Mouse (Mus musculus) gonadal fat pad, adult 2 months (tissue): ENCODE data around the gene 1700069L16Rik. TPM values are rescaled to one million over a fixed set of nuclear protein-coding genes. Genes with fewer than 3 reads are reported as not detected.

Experiments used
- DNase-seq: peaks from one replicate; pipeline ENCODE4 v3.0.0-alpha.2; 2012; ENCODE audit warnings: low read depth
- polyA plus RNA-seq: library from polyadenylated mRNA; depleted of rRNA; stranded (reverse); fragments of >200 nt; gene quantifications from 2 replicates; pipeline ENCODE4 v1.2.3, GENCODE M21; 2012

1700069L16Rik gene
- polyA plus RNA-seq, 1 experiment, result not detected

- DNase-seq, result no peak
Observed at GRCm38 (mm10) chr5:113734376-113734775, 9.8 kb upstream of the 1700069L16Rik start.

GRCm38 (mm10) chr5:113732182-113732581, 7.6 kb upstream of the 1700069L16Rik start:
- DNase-seq, result no peak

- DNase-seq, result no peak
Observed at GRCm38 (mm10) chr5:113731174-113731573, 6.6 kb upstream of the 1700069L16Rik start.

GRCm38 (mm10) chr5:113730641-113731121, 6.1 kb upstream of the 1700069L16Rik start:
- DNase-seq, result no peak

- no peak for DNase-seq
Observed at GRCm38 (mm10) chr5:113728691-113729090, 4.1 kb upstream of the 1700069L16Rik start.

GRCm38 (mm10) chr5:113728011-113728410, 3.4 kb upstream of the 1700069L16Rik start:
- DNase-seq, result no peak

- no peak for DNase-seq
Observed at GRCm38 (mm10) chr5:113727238-113727637, 2.7 kb upstream of the 1700069L16Rik start.

GRCm38 (mm10) chr5:113726618-113727017, 2.0 kb upstream of the 1700069L16Rik start:
- no peak for DNase-seq

- no peak for DNase-seq
Observed at GRCm38 (mm10) chr5:113725417-113725816, 845 bp upstream of the 1700069L16Rik start.

- DNase-seq, result no peak
Observed at GRCm38 (mm10) chr5:113723567-113724237, 870 bp downstream of the 1700069L16Rik start.

- no peak for DNase-seq
Observed at GRCm38 (mm10) chr5:113722224-113723013, 2.2 kb downstream of the 1700069L16Rik start.

GRCm38 (mm10) chr5:113719221-113719661, 5.3 kb downstream of the 1700069L16Rik start:
- no peak for DNase-seq

- DNase-seq, result no peak
Observed at GRCm38 (mm10) chr5:113716581-113717388, 7.8 kb downstream of the 1700069L16Rik start.

- no peak for DNase-seq
Observed at GRCm38 (mm10) chr5:113712861-113713260, 11.7 kb downstream of the 1700069L16Rik start.

GRCm38 (mm10) chr5:113703803-113704585, 20.6 kb downstream of the 1700069L16Rik start:
- DNase-seq, result no peak

- no peak for DNase-seq
Observed at GRCm38 (mm10) chr5:113700388-113701023, 24.1 kb downstream of the 1700069L16Rik start.

GRCm38 (mm10) chr5:113694415-113694814, 30.2 kb downstream of the 1700069L16Rik start:
- DNase-seq, result no peak

GRCm38 (mm10) chr5:113694000-113694399, 30.6 kb downstream of the 1700069L16Rik start:
- DNase-seq, result no peak

- no peak for DNase-seq
Observed at GRCm38 (mm10) chr5:113693196-113693755, 31.3 kb downstream of the 1700069L16Rik start.

- no peak for DNase-seq
Observed at GRCm38 (mm10) chr5:113690866-113691265, 33.7 kb downstream of the 1700069L16Rik start.
